Mouse (Mus musculus): Measurements from ENCODE around the gene Ccdc15. TPM values are rescaled to one million over a fixed set of nuclear protein-coding genes. Genes with fewer than 3 reads are reported as not detected.

Gene Ccdc15
- polyA plus RNA-seq (2014; fragmentation: Nextera tagmentation; extraction: Ambion mirVana): 6.4 and 6.6 TPM in 2 replicates

- H3K4me1 ChIP-seq (replicated peaks; ENCODE audit: control insufficient read depth, insufficient read depth, low read length): peaks cover 7% of the 10 kb centered on the region
- H3K9me3 ChIP-seq (ENCODE audit: control insufficient read depth, low read length): no peaks in the 10 kb centered on the region
- peak within 1 kb of the TSS; percentile 66 for H3K4me2 ChIP-seq
- DNase-seq (ENCODE audit: low spot score) (peak; percentile 95), ATAC-seq (replicated peaks; ENCODE audit: low FRiP score) (peak; percentile 98)
- peak within 1 kb of the TSS; percentile 95 for H3K27ac ChIP-seq (ENCODE audit: low read depth, low read length)
- under 1% methylated on average over 41 of the region's 41 CpGs for WGBS
- peak within 1 kb of the TSS; percentile 77 for H3K4me3 ChIP-seq (ENCODE audit: low read depth, low read length)
- no peaks in the 10 kb centered on the region for H3K27me3 ChIP-seq (replicated peaks; ENCODE audit: control insufficient read depth, insufficient read depth, low read length)
- peak within 1 kb of the TSS; percentile 92 for H3K9ac ChIP-seq (ENCODE audit: low read depth, low read length)
- no peaks in the 10 kb centered on the region for H3K36me3 ChIP-seq (ENCODE audit: control insufficient read depth, insufficient read depth, low read length)
These were observed at the start of gene Ccdc15 for GRCm38 (mm10) chr9:37347988-37348642. TSS of gene Ccdc15 (minus strand) at chr9:37348432.

- DNase-seq (ENCODE audit: low spot score): no peak
- no peaks in the 10 kb centered on the region for H3K4me1 ChIP-seq (replicated peaks; ENCODE audit: control insufficient read depth, insufficient read depth, low read length)
- H3K9ac ChIP-seq (ENCODE audit: low read depth, low read length): no peak overlapping the region
- 67% methylated on average over 8 of the region's 8 CpGs for WGBS
- H3K27me3 ChIP-seq (replicated peaks; ENCODE audit: control insufficient read depth, insufficient read depth, low read length): no peaks in the 10 kb centered on the region
- H3K27ac ChIP-seq (ENCODE audit: low read depth, low read length): no peak overlapping the region
- H3K4me3 ChIP-seq (ENCODE audit: low read depth, low read length): no peak overlapping the region
- H3K4me2 ChIP-seq: no peak overlapping the region
- no peak for ATAC-seq (replicated peaks; ENCODE audit: low FRiP score)
- H3K9me3 ChIP-seq (ENCODE audit: control insufficient read depth, low read length): no peaks in the 10 kb centered on the region
- H3K36me3 ChIP-seq (ENCODE audit: control insufficient read depth, insufficient read depth, low read length): no peaks in the 10 kb centered on the region
These were observed 45.4 kb upstream of the Ccdc15 start for GRCm38 (mm10) chr9:37393482-37394131.

GRCm38 (mm10) chr9:37392071-37392470 lies 43.8 kb upstream of the Ccdc15 start:
- H3K27ac ChIP-seq (ENCODE audit: low read depth, low read length): no peak overlapping the region
- no peak overlapping the region for H3K4me3 ChIP-seq (ENCODE audit: low read depth, low read length)
- ATAC-seq (replicated peaks; ENCODE audit: low FRiP score) (no peak), DNase-seq (ENCODE audit: low spot score) (no peak)
- no peaks in the 10 kb centered on the region for H3K27me3 ChIP-seq (replicated peaks; ENCODE audit: control insufficient read depth, insufficient read depth, low read length)
- 68% methylated on average over 2 of the region's 2 CpGs for WGBS
- H3K4me2 ChIP-seq: no peak overlapping the region
- no peaks in the 10 kb centered on the region for H3K36me3 ChIP-seq (ENCODE audit: control insufficient read depth, insufficient read depth, low read length)
- no peak overlapping the region for H3K9ac ChIP-seq (ENCODE audit: low read depth, low read length)
- no peaks in the 10 kb centered on the region for H3K4me1 ChIP-seq (replicated peaks; ENCODE audit: control insufficient read depth, insufficient read depth, low read length)
- no peaks in the 10 kb centered on the region for H3K9me3 ChIP-seq (ENCODE audit: control insufficient read depth, low read length)

GRCm38 (mm10) chr9:37390891-37391290 lies 42.7 kb upstream of the Ccdc15 start:
- no peak overlapping the region for H3K4me3 ChIP-seq (ENCODE audit: low read depth, low read length)
- H3K36me3 ChIP-seq (ENCODE audit: control insufficient read depth, insufficient read depth, low read length): no peaks in the 10 kb centered on the region
- H3K9me3 ChIP-seq (ENCODE audit: control insufficient read depth, low read length): no peaks in the 10 kb centered on the region
- H3K4me2 ChIP-seq: no peak overlapping the region
- no peaks in the 10 kb centered on the region for H3K4me1 ChIP-seq (replicated peaks; ENCODE audit: control insufficient read depth, insufficient read depth, low read length)
- H3K27me3 ChIP-seq (replicated peaks; ENCODE audit: control insufficient read depth, insufficient read depth, low read length): peaks cover 2% of the 10 kb centered on the region; the same call in 1 of the 2 replicates
- no peak overlapping the region for H3K9ac ChIP-seq (ENCODE audit: low read depth, low read length)
- WGBS: 72% methylated on average over 2 of the region's 2 CpGs
- DNase-seq (ENCODE audit: low spot score): no peak
- H3K27ac ChIP-seq (ENCODE audit: low read depth, low read length): no peak overlapping the region
- ATAC-seq (replicated peaks; ENCODE audit: low FRiP score): no peak

- ATAC-seq (replicated peaks; ENCODE audit: low FRiP score): peak; percentile 51
- peaks cover 29% of the 10 kb centered on the region for H3K27me3 ChIP-seq (replicated peaks; ENCODE audit: control insufficient read depth, insufficient read depth, low read length)
These were observed 36.3 kb upstream of the Ccdc15 start for GRCm38 (mm10) chr9:37384284-37385182.

GRCm38 (mm10) chr9:37383161-37383560 lies 34.9 kb upstream of the Ccdc15 start:
- Histone ChIP-seq H3K4me3 (ENCODE audit: low read depth, low read length) (no peak overlapping the region), H3K9me3 (ENCODE audit: control insufficient read depth, low read length) (no peaks in the 10 kb centered on the region), H3K4me1 (replicated peaks; ENCODE audit: control insufficient read depth, insufficient read depth, low read length) (no peaks in the 10 kb centered on the region), H3K4me2 (no peak overlapping the region), H3K27ac (ENCODE audit: low read depth, low read length) (no peak overlapping the region), H3K9ac (ENCODE audit: low read depth, low read length) (no peak overlapping the region), H3K27me3 (replicated peaks; ENCODE audit: control insufficient read depth, insufficient read depth, low read length) (peaks cover 29% of the 10 kb centered on the region), H3K36me3 (ENCODE audit: control insufficient read depth, insufficient read depth, low read length) (no peaks in the 10 kb centered on the region)
- 80% methylated on average over 6 of the region's 6 CpGs for WGBS
- ATAC-seq (replicated peaks; ENCODE audit: low FRiP score) (no peak), DNase-seq (ENCODE audit: low spot score) (no peak)

More at GRCm38 (mm10) chr9:37384284-37385182, 36.3 kb upstream of the Ccdc15 start:
- Histone ChIP-seq H3K4me3 (ENCODE audit: low read depth, low read length) (peak overlapping the region; percentile 29), H3K4me2 (peak overlapping the region; percentile 67), H3K9ac (ENCODE audit: low read depth, low read length) (peak overlapping the region; percentile 46; the same call in 1 of the 2 replicates), H3K27ac (ENCODE audit: low read depth, low read length) (no peak overlapping the region), H3K36me3 (ENCODE audit: control insufficient read depth, insufficient read depth, low read length) (no peaks in the 10 kb centered on the region), H3K9me3 (ENCODE audit: control insufficient read depth, low read length) (no peaks in the 10 kb centered on the region), H3K4me1 (replicated peaks; ENCODE audit: control insufficient read depth, insufficient read depth, low read length) (no peaks in the 10 kb centered on the region)
- 10% methylated on average over 54 of the region's 54 CpGs for WGBS
- peak; percentile 54 for DNase-seq (ENCODE audit: low spot score)

GRCm38 (mm10) chr9:37375718-37376117 lies 27.5 kb upstream of the Ccdc15 start:
- no peak overlapping the region for H3K9ac ChIP-seq (ENCODE audit: low read depth, low read length)
- H3K4me2 ChIP-seq: no peak overlapping the region
- no peaks in the 10 kb centered on the region for H3K4me1 ChIP-seq (replicated peaks; ENCODE audit: control insufficient read depth, insufficient read depth, low read length)
- no peaks in the 10 kb centered on the region for H3K36me3 ChIP-seq (ENCODE audit: control insufficient read depth, insufficient read depth, low read length)
- H3K4me3 ChIP-seq (ENCODE audit: low read depth, low read length): no peak overlapping the region
- ATAC-seq (replicated peaks; ENCODE audit: low FRiP score) (no peak), DNase-seq (ENCODE audit: low spot score) (no peak)
- H3K27ac ChIP-seq (ENCODE audit: low read depth, low read length): no peak overlapping the region
- no peaks in the 10 kb centered on the region for H3K9me3 ChIP-seq (ENCODE audit: control insufficient read depth, low read length)
- no peaks in the 10 kb centered on the region for H3K27me3 ChIP-seq (replicated peaks; ENCODE audit: control insufficient read depth, insufficient read depth, low read length)
- 91% methylated on average over 5 of the region's 5 CpGs for WGBS

GRCm38 (mm10) chr9:37371232-37371801 lies 23.1 kb upstream of the Ccdc15 start:
- H3K4me2 ChIP-seq: no peak overlapping the region
- ATAC-seq (replicated peaks; ENCODE audit: low FRiP score) (no peak), DNase-seq (ENCODE audit: low spot score) (no peak)
- no peak overlapping the region for H3K27ac ChIP-seq (ENCODE audit: low read depth, low read length)
- H3K4me1 ChIP-seq (replicated peaks; ENCODE audit: control insufficient read depth, insufficient read depth, low read length): no peaks in the 10 kb centered on the region
- WGBS: 81% methylated on average over 7 of the region's 7 CpGs
- H3K4me3 ChIP-seq (ENCODE audit: low read depth, low read length): no peak overlapping the region
- no peaks in the 10 kb centered on the region for H3K9me3 ChIP-seq (ENCODE audit: control insufficient read depth, low read length)
- no peaks in the 10 kb centered on the region for H3K36me3 ChIP-seq (ENCODE audit: control insufficient read depth, insufficient read depth, low read length)
- no peaks in the 10 kb centered on the region for H3K27me3 ChIP-seq (replicated peaks; ENCODE audit: control insufficient read depth, insufficient read depth, low read length)
- no peak overlapping the region for H3K9ac ChIP-seq (ENCODE audit: low read depth, low read length)
